Mouse (Mus musculus) c-Kit-positive CD71-negative TER-119-negative erythroid progenitor cells, embryonic 14.5 days (primary cell): ENCODE measurements around the gene Tsnaxip1.

Experiments
- DNase-seq: peaks from one replicate; pipeline ENCODE4 v3.0.0-alpha.2; 2013; ENCODE audit warnings: low read depth

The Tsnaxip1 gene

DNA sequence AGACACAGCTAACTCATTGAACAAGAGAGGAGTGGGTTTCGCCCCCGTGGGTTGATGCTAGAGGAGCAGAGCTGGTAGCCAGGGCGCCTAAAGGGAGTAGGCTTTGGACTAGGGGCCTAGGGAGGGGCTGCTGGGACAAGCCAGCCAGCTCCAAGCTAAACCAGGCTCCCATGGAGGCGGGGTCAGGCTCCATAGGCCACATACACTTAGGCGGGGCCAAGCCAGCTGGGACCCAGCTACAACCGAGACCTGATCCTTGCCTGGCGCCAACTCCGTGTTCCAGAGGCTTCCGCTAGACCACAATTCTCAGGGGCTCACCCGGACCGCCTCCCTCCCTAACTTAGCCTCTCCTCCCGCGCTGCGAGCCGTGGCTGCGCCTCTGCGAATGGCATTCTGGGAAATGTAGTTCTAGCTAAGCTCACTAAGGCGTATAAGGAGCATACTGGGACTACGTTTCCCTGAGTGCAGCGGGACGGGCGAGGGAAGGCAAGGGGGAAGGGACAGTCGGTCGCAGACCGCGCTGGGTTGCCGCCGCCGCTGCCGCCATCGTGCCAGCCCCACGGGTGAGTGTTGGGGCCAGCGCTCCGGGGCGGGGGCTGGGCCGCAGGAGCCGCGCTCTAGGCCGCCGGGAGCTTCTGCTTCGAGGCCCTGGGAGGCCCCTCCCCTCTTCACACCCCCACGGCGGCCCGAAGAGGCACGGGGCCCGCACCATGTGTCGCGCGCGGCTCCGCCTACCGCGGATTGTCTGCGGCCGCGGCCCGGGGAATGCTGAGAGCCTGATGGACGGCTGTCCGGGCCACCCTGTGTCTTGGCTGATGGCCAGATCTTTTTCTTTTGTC is 32.8 kb downstream of the Tsnaxip1 start, which contains the start of gene Nutf2:
Gene Nutf2 (plus strand): TSS at position 438 of the 839 bp plus-strand sequence.
- DNase-seq: peak; percentile 92

- DNase-seq: no peak
These were observed 34.4 kb downstream of the Tsnaxip1 start for GRCm38 (mm10) chr8:105861951-105862350.

GRCm38 (mm10) chr8:105866364-105867029 is 39.0 kb downstream of the Tsnaxip1 start:
- no peak for DNase-seq

DNA sequence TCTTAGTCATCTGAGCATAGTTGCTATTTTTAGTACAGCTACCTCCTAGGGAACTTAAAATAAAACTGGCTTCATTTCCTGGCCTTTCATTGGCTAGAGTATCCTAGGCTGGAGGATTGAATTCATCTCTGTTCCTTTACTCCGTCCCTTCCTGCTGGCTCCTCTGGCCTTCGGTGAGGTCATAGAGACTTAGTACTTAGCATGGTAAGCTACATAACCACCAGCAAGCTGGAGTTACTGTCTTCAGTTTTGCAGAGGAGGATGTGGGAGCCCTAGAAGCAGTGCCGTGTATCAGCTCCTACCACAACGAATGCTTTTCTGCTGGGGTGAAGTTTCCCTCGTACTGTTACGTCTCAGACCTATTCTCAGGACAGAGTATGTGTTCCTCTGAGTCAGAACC is 46.8 kb downstream of the Tsnaxip1 start:
- DNase-seq: no peak

- DNase-seq: peak; percentile 91
These were observed 53.4 kb downstream of the Tsnaxip1 start, which contains the start of gene Edc4 for GRCm38 (mm10) chr8:105880754-105881520. Gene Edc4, plus strand, starts transcription at chr8:105880881.

GRCm38 (mm10) chr8:105889756-105890465 is 62.4 kb downstream of the Tsnaxip1 start:
- no peak for DNase-seq

GRCm38 (mm10) chr8:105890870-105891269 is 63.3 kb downstream of the Tsnaxip1 start:
- DNase-seq: no peak

DNA sequence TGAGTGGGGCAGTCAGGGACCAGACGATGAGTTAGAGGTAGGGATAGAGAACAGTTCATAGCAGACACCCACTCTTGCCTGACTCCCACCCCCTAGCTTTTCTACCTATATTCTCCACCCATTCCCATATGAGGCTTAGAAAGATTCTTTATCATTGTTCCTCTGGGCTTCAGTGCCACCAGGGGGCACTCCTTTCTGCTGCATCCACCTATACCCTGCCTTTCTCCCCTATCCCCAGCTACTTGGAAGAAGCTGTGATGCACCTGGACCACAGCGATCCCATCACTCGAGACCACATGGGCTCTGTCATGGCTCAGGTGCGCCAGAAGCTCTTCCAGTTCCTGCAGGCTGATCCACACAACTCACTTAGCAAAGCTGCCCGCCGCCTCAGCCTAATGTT is 64.9 kb downstream of the Tsnaxip1 start:
- DNase-seq: no peak

- DNase-seq: no peak
These were observed 65.8 kb downstream of the Tsnaxip1 start, which contains the start of gene Nrn1l for GRCm38 (mm10) chr8:105893339-105893738. Gene Nrn1l, plus strand, starts transcription at chr8:105893567.
